Mouse (Mus musculus) liver, postnatal 0 days (tissue): ENCODE measurements around the gene Swap70.

Experiments
- CTCF ChIP-seq: sonication (generic); IDR thresholded peaks from 2 replicates; pipeline ENCODE4 v1.5.1; 2016; ENCODE audit warnings: antibody characterized with exemption, low read depth
- EP300 ChIP-seq: IDR thresholded peaks from 2 replicates; pipeline ENCODE4 v1.6.1; 2016; ENCODE audit warnings: antibody characterized with exemption, low read depth, mild to moderate bottlenecking

- TF ChIP-seq CTCF (no peak), EP300 (no peak)
These were observed 77.4 kb downstream of the Swap70 start for GRCm38 (mm10) chr7:110298739-110299410.
